Mouse (Mus musculus): ENCODE results near the gene Adcy3.

Gene Adcy3

DNA sequence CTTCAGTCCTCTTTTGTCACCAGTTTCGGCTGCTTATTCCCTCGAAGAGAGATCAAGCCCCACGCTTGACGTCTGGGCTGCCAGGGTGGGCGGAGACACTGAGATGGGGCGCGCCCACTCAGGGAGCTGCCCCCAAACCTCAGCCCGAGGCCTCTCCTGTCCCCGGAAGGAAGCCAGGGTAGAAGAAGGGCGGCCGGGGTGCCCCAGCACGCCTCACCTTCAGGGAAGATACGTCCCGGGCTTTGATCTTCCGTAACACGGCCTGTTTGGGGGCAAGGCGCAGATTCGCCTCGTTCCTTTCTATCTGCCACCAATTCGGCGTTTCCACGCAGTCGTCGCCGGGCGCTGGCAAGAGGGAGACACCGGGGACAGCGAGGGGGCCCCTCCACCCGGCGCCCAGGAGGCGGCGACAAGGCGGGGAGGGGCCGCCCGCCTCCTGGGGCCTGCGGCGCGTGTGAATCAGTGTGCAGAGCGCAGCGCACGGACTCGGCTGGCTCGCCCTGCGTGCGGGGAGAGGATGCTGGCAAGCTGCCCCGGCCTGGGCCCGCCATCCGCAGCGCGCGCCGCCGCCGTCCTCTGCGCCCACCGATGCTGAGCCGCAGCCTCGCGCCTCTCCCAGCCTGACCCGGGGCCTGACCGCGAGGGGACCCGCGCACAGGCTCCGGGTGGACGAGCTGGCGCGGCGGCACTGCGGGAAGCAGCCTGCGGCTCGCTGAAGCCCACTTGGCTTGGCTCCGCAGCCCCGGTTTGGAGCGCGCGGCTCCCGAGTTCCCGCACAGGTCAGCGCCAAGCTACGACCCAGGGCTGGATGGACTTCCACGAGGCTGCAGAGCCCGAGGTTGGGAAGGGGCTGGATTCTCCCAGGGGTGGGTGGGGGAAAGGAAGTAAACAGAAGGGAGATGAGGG is at the start of gene Adcy3:
TSS of gene Adcy3 (plus strand) at position 163 of the 906 bp plus-strand sequence.
- DNase-seq: no peak

DNA sequence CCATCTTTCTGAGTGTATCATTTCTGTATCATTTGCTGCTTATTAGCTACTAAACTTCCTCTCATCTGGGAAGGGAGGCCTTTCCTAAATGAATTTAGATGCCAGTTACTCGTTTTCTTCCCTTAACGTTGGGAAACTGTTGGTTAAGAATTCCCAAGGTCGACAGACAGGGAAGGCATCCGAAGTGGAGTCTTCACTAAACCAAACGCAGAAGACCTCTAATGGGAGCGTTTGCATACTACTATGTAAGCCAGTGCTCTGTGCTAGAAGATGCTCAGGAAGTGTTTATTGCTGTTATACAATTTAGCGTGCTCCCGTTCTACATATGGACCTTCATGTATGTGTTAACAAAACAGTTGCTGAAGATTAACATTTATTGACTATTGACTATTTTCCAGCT is 49.5 kb upstream of the Adcy3 start:
- DNase-seq: no peak

DNA sequence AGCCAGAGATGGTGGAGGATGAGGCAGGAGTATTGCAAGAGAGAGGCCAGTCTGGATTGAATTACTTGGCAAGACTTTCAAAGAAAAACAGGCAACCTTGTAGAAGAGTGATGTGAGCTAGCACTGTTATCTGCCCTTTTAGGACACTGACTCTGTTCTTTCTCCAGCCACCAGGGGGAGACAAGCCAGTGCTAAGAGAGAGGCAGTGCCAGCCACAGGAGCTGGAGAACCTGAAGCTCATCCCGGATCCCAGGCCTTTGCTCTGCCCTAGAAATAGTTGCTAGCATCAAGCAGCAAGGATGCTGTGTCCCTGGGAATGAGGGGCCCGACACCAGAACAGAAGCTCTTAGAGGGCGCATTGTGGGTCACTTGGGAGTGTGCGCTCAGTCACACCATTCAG is 25.5 kb upstream of the Adcy3 start:
- peak; percentile 11 for DNase-seq

DNA sequence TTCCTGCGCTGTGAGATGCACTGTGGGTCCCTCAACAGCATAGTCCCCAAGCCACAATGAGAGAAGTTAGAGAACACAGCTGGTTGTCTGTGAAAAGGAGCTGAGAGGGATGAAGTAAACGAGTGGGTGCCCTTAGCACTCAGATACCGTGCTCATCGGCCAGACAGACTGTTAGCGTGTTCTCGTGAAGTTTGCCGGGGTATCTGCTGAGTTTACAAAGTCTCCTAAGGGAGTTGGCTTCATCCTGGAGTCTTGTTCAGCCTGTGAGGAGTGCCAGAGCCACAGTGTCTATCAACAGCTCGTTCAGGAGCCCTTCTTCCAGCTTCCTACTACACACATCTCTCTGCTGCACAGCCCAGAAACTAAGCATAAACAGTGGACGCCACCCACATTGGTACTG is 16.8 kb upstream of the Adcy3 start:
- no peak for DNase-seq

DNA sequence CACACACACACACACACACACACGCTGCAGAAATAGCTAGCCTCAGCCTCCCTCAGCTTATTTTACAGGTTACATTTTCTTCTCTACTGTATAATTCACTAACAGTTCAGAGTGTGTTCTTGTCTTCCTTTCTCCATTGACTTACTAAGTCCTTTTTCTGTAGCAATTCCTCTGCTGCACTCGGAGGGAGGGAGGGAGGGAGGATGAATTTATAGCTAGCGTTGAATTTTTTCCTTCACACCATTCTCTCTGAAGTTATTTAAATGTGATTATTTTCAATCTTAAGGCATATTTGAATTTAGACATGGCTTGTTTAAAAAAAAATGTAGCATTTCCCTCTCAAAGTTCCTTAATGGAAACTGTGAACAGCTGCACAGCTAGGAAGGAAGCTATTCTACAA is 15.8 kb upstream of the Adcy3 start:
- DNase-seq: no peak

DNA sequence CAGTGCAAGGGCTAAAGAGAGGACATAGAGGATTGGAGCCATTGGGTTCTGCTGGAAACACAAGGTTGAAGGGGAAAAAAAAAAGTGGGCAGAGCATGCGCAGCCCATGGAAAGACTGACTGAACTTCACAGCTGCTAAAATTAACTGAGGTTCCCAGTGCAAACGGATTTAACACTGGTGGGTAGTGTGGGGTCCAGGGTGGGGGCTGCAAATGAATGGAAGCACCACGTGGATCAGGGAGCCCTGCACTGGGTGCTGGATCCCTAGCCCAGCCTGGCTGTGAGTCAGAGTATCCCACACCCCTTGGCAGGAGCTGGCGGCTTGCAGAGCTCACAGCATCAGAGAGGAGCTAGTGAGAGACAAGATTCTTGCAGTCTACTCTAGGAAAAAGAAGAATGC is 15.3 kb upstream of the Adcy3 start:
- no peak for DNase-seq

DNA sequence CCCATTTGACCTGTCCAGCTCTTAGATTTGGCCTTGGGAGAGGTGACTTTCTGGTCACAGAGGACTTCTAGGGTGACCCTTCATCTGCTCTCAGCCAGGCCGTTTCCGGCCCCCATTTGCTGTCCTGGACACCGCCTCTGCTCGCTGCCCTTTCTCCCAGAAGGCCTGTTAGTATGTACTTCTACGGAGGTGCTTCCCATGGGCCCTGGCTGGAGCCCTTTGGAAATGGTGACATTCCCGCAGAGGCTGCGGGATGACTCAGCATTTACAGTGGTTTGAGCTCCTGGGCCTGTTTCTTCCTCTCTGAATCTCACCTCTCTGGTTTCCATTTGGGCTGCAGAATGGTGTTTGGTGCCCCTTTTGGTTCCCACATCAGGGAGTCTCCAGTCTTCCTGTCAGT is 5.6 kb upstream of the Adcy3 start:
- no peak for DNase-seq

DNA sequence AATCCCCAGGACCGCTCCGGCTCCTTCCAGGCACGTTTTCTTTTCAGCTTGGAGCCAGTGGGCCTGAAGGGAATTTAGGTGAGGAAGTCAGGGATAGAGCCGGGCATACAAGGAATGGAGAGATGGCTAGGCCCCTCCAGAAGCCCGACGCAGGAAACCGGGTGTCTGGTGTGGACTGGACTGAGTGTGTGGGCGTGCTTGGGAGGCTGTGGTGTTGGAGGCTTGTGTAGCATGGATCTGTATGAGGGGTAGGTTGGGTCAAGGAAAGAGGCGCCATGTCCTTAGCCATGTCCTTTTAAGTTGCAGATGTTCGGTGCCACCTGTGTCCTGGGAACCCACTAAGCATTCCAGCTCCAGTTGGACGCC is 927 bp downstream of the Adcy3 start:
- no peak for DNase-seq

DNA sequence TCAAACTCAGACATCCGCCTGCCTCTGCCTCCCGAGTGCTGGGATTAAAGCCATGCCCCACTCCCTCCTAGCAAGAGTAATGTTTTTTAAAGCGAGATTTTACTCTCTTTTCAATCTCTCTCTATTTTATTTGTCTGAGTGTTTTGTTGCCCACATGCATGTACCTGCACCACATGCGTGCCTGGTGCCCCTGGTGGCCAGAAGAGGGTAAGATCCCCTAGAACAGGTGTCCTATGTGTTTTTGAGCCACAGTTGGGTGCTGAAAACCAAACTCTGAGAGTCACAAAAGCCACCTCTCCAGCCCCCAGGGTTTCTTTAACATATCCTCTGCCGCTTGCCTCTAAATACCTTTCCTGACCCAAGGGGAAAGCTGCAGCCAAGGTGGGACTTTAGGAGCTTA is 10.3 kb downstream of the Adcy3 start:
- DNase-seq: no peak

DNA sequence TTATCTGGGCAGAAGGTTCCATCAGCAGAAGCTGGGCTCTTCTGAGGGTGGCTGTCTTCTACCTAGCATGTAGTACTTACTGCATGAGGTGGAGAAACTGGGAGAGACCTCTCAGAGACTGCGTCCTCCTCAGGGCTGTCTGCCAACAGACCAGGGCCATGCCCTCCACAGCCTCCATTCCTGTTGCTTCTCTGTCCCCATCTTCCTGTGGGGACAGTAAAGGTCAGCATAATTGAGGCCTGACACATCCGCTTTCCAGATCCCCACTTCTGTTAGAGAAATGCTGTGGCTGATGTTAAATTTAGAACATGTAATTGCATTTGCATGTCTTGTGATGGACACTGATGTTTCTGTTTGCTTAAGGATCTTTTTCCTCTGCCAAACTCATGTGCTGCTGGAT is 18.0 kb downstream of the Adcy3 start:
- no peak for DNase-seq

DNA sequence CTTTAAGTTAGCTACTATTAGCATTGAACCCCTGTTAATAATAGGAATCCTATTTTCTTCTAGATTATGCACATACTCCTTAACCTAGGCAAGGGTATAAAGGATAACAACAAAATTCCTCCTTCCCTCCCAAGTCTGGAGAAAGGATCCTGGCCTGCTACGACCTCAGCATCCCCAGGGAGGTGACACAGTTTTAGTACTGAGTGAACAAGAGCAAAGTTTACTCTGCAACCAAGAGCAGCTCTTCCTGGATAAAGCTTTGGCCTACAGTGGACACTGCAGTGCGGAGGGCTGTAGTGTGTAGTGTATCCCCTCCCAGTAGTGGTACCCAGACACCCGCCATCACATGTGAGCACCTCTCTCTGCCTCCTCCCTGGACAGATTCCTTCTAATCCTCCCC is 19.1 kb downstream of the Adcy3 start:
- no peak for DNase-seq

DNA sequence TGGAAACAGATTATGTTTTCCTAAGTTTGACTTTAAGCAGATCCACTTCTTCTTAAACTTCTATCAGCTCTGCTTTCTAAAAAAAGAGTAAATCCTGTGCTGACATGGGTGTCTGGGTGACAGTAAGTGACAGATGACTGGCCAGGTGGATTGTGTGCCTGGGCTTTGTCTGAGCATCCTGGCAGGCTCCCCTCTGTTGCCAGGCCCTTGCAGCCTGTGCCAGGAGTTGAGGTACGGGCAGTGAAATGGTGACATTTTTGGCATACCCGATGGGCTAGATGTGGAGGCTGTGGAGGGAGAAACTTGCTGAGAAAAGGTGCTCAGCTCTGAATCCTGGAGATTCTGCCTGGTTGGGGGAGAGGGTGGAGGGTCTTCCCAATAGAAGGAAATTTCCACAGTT is 24.6 kb downstream of the Adcy3 start:
- no peak for DNase-seq

DNA sequence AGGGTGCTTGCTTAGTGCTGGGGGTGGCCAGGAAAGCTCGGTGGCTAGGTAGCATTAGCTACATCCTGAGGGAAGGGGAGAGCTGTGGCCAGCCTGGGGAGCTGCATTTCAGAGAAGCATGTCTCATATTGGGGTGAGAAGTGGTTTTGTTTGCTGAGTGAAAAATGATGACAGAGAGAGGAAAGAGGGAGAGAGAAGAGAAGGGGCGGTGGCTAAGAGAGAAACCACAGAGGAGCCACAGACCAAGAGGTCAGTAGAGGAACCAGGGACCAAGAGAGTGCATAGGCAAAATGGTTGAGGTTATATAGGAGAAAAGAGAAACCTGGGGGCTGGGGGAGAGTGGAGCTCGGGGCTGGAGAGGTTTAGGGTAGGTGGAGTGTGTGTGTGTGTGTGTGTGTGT is 25.3 kb downstream of the Adcy3 start:
- no peak for DNase-seq

DNA sequence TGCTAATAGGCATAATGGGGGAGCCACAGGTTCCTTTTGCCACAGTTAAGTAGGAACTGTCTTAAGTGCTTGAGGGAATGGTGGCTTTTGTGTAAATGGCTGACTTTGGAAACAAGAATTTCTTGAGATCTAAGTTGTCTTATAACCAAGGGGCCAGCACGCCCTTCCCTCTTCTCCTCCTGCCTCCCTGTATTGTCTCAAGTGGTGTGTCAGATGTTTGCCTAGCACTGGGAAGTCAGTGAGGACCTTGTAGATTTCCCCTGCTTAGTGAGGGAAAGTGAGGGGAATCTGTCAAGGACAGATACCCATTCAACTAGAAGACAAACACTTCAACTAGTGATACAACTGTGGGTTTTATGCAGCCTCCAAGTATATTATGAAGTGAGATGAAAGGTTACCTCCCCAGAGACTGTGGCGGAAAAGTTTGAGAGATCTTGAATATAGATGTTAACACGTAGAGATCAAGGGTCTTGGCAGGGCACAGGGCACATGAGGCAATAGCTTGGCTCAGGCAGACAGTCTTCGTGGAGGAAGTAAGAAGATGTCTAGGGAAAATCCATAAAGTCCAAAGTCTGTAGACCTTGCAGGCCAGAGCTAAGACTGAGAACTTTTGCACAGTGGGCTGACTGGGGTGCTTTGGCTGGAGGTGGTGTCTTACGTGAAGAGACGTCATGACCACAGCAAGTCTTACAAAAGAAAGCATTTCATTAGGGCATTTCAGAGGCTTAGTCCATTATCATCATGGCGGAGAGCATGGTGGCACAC is 26.1 kb downstream of the Adcy3 start:
- no peak for DNase-seq

DNA sequence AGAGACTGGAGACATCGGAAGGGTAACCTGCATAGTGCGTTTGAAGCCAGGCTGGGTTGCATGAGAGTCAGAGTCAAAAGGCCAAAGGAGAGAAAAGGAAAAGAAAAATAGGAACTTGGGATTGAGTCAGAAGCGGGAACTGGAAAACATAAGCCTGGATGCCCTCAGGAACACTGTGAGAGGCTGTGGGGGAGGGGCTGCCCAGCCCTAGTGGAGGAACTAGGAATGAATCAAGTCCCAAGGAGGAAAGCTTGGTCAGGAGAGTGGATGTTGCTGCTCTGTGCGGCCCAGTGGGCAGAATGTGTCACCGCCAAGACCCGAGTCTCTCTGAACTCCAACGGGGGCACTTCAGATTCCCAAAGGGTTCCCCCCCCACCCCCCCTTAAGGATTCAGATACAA is 27.4 kb downstream of the Adcy3 start:
- DNase-seq: no peak

DNA sequence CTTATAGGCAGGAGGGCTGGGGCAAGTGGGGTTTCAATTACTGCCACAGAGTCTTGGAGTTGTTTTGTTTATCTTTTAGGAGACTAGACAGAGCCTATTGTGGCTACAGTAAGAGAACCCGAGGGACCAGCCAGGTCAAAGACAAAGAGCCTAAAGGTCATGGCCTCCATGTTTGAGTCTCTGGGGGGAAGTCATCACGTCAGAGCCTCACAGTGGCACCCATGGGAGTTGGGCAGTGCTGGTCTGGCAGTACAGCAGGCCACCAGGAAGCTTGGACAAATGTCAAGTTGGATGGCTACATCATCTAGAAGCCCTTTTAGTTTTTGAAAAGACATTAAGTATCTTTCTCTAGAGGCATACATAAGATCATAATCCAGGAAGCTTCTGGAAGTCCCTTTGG is 30.0 kb downstream of the Adcy3 start:
- DNase-seq: no peak

DNA sequence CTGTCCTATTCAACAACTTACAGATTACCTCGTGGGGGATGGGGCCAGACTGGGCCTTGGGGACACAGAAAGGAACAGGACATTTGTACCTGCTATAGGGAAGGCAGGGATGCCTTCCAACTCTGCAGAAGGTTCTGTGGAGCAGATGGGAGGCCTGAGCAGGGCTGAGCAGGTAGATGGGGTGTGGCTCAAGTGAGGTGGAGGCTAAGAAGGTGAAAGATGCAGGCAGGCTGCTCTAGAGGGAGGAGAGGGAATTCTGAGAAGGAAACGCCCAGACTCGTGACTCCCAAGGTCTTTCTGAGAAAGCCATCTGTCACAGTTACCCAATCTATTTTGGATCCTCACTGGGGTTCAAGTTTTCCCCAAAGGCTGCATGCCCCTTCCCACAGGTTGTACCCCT is 34.1 kb downstream of the Adcy3 start:
- DNase-seq: no peak

DNA sequence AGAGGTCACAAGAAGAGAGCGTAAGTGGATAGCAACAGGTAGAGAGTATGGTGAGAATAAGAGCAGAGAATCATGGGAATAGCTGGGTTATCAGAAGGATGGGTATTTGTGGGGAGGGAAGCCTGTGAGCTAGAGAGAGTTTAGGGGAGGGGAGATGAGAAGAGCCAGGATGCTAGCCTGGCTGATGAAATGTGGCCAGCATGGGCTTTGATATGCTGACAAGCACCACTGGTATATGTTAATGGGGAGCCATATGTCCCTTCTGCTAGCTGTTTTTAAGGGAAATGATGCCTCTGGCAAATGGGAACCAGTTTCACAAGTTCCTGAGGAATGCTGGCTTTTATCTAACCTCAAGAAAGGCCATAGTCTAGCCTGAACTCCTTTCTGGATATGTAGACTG is 36.2 kb downstream of the Adcy3 start:
- no peak for DNase-seq

DNA sequence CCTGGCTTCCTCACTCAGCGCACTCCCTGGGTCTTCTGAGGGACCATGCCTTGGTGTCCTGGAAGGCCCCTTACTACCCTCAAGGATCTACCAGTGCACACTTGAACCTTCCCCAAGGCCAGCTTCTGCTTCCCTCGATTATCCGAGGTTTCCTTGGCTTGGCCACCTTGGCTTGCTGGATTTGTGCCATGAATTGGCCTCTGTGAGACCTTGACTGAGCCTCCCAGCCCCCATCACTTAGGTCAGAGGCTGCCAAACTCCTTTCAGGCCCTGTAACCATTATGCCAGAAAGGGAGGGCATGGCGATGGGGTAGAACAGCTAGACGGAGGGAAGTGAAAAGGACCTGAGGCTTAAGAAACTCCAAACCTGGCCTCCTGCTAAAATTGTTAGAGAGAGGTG is 36.7 kb downstream of the Adcy3 start:
- DNase-seq: no peak

DNA sequence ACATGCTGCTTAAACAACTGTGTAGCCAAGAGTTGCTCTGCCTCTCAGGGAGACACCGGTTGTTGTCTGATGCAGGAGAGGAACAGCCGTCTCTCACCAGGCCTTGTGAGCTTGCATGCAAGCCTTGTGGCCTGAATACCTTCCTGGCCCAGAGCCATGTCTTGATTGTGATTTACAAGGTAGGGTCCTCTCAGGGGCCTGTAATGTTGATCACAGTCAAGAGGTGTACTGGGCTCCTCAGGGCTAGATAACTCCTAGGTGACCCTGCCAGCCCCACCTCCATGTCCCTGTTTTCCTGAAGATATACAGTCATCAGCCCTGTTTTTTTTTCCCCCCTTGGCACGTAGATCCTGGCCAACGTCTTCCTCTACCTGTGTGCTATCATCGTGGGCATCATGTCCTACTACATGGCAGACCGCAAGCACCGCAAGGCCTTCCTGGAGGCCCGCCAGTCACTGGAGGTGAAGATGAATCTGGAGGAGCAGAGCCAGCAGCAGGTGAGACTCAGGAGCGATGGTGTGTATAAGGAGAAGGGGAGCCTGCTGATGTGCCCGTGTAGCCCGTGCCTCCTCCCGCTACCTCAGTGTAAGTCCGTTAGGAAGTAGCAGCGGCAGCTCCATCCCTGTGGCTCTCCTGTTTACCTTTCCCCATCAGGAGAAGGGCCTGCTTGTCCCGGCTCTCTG is 40.3 kb downstream of the Adcy3 start:
- no peak for DNase-seq

DNA sequence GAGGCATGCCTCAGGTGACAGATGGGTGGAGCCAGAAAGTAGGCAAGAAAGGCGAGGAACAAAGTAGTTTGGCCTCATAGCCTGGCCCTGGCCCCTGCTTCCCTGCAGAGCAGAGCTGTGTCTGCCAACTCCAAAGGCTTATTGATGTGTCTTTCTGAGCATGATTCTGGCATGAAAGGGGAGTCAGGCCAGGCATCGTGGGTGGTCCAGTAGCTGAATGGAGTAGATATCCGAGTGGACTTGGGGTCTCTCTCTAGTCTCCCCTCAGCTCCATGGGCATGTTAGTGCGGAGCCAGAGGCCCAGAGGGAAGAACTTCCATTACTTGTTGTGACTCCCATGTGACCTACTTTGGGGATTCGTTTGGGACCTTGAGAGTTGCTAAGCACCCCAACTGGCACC is 45.9 kb downstream of the Adcy3 start:
- no peak for DNase-seq

DNA sequence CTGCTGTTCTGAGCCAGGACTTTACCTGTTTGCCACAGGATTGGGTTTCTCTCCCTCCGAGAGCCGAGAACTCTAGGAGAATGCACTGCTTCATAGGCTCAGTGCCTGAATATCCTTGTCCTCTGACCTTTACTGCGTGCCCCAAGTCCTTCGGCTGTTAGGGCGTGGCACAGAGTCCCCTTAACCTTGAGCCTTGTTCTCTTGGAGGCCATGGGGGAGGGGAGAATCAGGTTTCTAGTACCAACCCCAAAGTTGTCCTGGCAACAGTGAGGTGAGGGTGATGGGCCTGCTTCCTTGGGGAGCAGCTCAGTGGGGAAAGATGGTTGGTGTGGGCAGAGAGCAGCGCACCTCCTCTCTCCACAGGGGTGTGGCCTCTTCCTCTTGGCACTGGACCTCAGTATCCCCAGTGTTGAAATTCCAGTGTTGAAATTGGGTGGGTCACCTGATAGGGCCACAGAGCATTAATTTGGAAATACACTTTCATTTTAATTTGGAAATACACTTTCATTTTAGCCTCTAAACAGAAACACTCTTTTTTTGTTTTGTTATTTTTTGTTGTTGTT is 46.8 kb downstream of the Adcy3 start:
- no peak for DNase-seq

DNA sequence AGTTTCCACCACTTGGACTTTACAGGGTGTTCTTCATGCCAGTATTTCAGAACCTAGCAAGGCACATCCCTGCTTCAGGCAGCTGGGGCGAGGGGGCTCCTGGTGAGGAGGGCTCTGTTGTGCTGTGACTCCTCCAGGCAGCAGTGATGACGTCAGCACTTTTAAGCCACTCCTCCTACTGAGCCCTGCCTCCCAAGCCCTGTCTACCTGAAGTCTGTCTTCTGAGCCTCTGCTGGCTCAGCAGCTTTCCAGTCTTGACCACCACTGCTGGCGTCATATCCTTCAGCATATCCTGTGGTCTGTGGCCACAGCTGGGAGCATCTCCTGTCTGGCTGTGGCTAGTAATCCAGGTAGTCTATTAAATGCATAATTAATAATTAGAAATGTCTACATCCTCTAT is 47.6 kb downstream of the Adcy3 start:
- DNase-seq: no peak

DNA sequence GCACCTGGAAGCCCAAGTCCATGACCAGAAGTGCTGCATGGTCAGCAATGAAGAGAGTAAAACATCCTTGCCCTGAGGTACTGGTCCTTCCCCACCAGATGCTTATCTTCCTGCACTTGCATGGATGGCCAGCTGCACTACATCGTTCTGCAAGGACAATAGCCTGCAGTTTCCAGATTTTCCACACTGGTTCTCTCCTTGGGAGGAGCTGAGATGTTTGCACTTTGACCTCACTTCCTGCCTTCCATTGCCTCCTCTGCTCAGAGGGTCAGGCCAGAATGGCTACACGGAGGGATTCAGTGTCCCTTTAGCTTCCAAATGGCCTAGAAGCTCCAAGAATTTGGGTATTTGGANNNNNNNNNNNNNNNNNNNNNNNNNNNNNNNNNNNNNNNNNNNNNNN is 51.7 kb downstream of the Adcy3 start:
- no peak for DNase-seq
